Mouse (Mus musculus) kidney, postnatal 36 days (tissue): ENCODE measurements around the gene Notch2.
"Not testable (repeated sequence)": the region's sequence is repeated elsewhere in the genome, so short reads cannot be mapped to it uniquely, and the experiment has no call there.

Source experiments
- DNase-seq, 2 experiments: peaks; one replicate each; pipeline ENCODE4 v3.0.0; 2021 to 2022; ENCODE audit warnings: mixed read lengths in 2 of 2

The Notch2 gene

DNA sequence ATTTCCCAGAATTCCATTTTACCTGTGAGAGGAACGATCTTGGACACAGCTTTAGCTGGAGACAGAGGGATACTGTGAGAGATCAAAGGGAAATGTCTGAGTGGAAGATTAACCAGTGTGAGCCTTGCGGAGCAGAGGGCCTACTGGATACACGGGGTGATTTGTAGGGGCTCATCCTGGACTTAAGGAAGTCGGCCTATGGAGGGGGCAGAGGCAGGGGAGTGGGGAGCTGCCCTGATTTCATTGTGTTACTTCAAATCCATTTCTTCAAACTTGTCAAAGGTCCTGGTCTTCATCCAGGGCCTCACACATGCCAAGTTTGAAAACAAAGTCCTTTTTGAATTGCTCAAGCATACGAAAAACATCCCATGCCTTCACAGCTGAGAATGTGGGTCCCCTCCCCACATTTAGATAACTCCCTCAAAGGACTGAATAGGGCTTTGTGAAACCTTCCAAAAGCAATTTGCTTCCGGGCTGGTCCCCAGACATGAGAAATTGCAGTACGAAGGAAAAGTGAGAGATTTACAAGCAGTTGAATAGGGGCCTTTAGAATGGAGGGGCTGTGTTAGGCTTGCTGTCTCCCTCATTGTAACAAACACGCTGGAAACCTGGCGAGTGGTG is 91.6 kb downstream of the Notch2 start:
- peak; percentile 52 to 67 for DNase-seq

DNA sequence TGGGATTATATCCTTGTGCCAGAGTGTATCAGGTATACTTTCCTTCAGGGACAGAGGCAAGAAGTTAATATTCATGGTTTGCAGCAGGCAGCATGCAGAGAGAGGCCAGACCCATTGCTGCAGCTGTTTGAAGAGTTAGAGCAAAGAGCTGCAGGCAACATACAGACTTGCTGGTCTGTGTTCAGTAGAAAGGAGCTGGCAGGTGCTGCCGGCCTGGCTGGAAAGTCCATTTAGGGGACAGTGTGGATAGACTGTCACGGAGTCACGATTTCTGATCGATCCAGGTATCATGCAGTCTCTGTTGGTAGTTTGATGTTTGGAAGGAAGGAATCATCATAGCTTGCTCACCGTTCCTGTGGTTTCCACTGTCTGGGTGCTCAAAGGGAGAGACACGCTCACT is 92.2 kb downstream of the Notch2 start:
- DNase-seq: no peak

- DNase-seq: no peak
Observed at GRCm38 (mm10) chr3:98106115-98106514, 92.8 kb downstream of the Notch2 start.

DNA sequence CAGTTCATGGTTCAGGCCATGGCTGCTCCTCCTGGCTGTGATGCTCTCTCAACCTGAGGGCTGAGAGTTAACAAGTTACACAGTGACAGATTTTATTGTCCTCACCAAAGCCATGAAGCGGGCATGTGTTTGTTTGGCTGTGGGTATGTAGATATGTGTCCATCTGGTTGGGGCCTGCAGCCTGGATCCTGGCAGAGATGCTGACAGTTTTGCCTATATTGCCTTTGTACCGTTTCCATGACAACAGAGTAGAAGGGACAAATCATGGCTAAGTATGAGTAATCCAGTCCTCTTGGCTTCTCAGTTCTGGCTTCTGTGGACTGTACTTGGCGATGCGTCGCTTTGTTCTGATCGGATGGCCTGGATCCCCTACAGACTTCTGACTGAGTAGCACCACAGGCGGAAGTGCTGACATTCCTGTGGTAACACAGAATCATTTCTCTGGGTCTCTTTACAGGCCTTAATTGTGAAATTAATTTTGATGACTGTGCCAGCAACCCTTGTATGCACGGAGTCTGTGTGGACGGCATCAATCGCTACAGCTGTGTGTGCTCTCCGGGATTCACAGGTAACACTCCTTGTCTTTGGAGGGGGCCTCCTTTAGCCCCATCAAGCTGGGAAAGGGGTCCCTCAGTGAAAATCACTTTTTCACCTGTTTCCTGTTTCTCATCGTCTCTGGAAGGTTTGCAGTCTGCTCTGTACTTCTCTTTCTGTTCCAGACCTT is 93.4 kb downstream of the Notch2 start:
- peak; percentile 23 to 32 for DNase-seq

GRCm38 (mm10) chr3:98108416-98108815 is 95.1 kb downstream of the Notch2 start:
- DNase-seq: no peak

- DNase-seq: peak; percentile 42 to 45
Observed at GRCm38 (mm10) chr3:98108866-98109265, 95.5 kb downstream of the Notch2 start.

DNA sequence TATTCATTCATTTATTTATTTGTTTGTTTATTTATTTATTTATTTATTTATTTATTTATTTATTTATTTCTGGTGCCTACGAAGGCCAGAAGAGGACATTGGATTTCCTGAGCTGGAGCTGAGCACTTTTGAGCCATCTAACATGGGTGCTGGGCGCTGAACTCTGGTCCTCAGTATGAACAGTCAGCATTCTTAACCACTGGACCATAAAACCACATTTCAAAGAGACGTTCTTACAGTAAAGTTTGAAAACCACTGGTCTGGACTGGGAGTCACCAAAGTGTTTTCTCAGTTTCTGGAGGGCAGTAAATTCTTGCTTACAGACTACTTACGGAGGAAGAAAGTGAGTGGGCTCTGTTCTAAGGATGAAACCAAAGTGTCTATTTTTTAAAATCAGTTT is 97.3 kb downstream of the Notch2 start:
- DNase-seq: peak; percentile 58 to 70

- DNase-seq: no peak
Observed at GRCm38 (mm10) chr3:98118252-98118651, 104.9 kb downstream of the Notch2 start.

GRCm38 (mm10) chr3:98119338-98119737 is 106.0 kb downstream of the Notch2 start:
- no peak for DNase-seq

- DNase-seq: no peak
Observed at GRCm38 (mm10) chr3:98120884-98121283, 107.6 kb downstream of the Notch2 start.

DNA sequence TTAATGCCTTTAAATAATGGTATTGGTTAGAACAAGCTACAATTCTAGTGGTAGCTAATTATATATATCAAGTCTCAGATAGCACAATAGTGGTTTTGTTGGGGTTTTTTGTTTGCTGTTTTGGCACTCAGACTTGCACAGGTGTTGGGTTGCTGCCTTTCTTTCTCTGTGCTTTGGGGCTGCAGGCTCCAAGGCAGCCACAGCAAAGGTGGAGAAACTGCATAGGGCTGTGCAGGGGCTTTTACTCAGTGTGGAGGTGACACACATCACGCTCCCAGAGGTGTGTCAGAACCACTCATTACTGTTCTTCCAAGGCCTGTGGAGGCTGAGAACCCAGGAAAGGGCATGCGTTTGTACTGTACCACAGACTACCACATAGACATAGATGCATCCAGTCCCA is 114.4 kb downstream of the Notch2 start:
- no peak for DNase-seq

GRCm38 (mm10) chr3:98128716-98129115 is 115.4 kb downstream of the Notch2 start:
- no peak for DNase-seq

DNA sequence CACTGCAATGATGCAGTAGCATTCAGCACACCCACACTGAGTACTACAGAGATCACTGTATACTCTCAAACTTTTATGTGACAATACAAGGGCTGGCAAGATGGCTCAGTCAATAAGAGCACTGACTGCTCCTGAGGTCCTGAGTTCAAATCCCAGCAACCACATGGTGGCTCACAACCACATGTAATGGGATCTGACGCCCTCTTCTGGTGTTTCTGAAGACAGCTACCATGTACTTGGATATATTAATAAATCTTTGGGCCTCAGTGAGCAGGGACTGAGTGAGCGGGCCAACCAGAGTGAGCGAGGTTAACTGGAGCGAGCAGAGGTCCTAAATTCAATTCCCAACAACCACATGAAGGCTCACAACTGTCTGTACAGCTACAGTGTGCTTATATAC is 118.8 kb downstream of the Notch2 start:
- not testable (repeated sequence) for DNase-seq

- no peak for DNase-seq
Observed at GRCm38 (mm10) chr3:98132636-98133035, 119.3 kb downstream of the Notch2 start.

GRCm38 (mm10) chr3:98141456-98141855 is 128.1 kb downstream of the Notch2 start:
- DNase-seq: no peak

GRCm38 (mm10) chr3:98142862-98143261 is 129.5 kb downstream of the Notch2 start:
- no peak for DNase-seq

DNA sequence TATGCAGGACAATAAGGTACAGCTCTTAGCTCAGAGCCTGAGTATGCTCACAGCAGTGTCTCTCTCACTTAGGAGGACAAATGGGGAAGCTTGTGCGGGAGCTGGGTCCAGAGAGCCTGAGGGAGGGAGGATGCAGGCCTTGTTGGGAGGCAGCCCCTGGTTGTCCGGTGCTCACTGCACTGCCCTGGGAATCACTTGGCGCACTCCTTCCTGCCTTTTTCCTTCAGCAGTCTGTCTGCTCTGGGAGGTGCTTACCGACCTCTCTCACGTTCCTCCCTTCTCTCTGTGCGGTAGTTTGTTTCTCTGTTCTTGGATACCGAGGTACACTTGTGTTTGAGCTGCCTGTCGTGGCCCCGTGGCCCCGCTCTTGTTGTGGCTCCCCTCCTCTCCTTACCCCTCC is 131.9 kb downstream of the Notch2 start:
- no peak for DNase-seq

DNA sequence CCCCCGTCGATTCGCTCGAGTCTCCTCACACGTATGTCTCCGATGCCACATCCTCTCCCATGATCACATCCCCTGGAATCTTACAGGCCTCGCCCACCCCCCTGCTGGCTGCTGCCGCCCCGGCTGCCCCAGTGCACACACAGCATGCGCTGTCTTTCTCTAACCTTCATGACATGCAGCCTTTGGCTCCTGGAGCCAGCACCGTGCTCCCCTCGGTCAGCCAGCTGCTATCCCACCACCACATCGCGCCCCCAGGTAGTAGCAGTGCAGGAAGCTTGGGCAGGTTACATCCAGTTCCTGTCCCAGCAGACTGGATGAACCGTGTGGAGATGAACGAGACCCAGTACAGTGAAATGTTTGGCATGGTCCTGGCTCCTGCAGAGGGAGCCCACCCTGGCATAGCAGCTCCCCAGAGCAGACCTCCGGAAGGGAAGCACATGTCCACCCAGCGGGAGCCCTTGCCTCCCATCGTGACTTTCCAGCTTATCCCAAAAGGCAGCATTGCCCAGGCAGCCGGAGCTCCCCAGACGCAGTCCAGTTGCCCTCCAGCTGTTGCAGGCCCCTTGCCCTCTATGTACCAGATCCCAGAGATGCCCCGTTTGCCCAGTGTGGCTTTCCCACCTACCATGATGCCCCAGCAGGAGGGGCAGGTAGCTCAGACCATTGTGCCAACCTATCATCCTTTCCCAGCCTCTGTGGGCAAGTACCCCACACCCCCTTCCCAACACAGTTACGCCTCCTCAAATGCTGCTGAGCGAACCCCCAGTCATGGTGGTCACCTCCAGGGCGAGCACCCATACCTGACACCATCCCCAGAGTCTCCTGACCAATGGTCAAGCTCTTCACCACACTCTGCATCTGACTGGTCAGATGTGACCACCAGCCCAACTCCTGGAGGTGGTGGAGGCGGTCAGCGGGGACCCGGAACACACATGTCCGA is 133.4 kb downstream of the Notch2 start:
- no peak for DNase-seq

- no peak for DNase-seq
Observed at GRCm38 (mm10) chr3:98147706-98148105, 134.4 kb downstream of the Notch2 start.

GRCm38 (mm10) chr3:98149881-98150280 is 136.6 kb downstream of the Notch2 start:
- DNase-seq: no peak

DNA sequence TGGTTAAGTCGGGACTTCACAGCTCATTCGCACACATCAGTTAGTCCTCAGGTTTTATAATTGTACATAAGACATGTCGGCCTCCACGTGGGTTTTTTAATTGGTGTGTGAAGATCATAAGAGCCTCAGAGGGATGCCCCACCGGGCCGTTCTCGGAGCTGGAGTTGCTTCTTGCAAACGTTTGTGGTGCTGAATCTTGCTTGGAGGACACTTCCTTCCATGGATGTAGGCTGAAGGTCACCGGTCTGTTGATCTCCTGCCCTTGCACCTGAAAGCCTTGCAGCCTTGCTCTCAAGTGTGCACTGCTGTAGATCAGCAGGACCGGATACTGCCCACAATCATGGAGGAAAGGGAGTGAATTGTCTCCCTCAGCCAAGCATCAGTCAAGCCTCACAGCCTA is 137.7 kb downstream of the Notch2 start:
- DNase-seq: no peak

- no peak for DNase-seq
Observed at GRCm38 (mm10) chr3:98153460-98153859, 140.1 kb downstream of the Notch2 start.

- DNase-seq: no peak
Observed at GRCm38 (mm10) chr3:98156158-98156557, 142.8 kb downstream of the Notch2 start.

DNA sequence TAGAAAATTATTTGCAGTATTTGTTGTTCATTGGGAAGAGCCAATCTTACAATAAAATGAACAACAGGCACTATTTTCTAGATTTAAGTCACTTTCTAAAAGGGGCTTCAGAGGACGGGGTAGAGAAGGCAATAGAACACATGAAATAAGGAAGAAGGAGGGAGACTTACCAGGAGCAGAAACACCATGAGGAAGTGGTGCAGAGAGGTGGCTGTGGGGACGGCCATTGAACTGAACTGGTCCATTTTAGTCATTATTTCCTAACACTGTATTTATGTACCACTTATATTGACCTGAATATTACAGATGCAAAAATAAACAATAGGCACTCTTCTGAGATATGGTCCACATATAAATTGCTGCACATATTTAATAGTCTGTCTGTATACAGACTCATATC is 143.7 kb downstream of the Notch2 start:
- DNase-seq: no peak
